Mouse (Mus musculus) kidney, postnatal 0 days (tissue): ENCODE measurements around the gene Fyn. TPM values are rescaled to one million over a fixed set of nuclear protein-coding genes. Genes with fewer than 3 reads are reported as not detected.
A peak's percentile ranks its signal among the peaks of the same experiment; 100 is the strongest.

Experiments used
- ATAC-seq: fragments of 200-750 bp; cut with Nextera tagmentation; replicated peaks from 2 replicates; pipeline ENCODE4 v1.8.0; 2017; ENCODE audit warnings: low read depth, moderate number of reproducible peaks, moderate TSS enrichment, moderate library complexity; ENCODE audit not compliant: low FRiP score
- DNase-seq: peaks from one replicate; pipeline ENCODE4 v3.0.0-alpha.2; 2016; ENCODE audit warnings: low spot score
- H3K27ac ChIP-seq: fragments of 300-500 bp; sonication (generic); 2 replicates; pipeline ENCODE4 v1.5.1; 2014; ENCODE audit warnings: mild to moderate bottlenecking
- H3K27me3 ChIP-seq: fragments of 300-500 bp; sonication (generic); 2 replicates; pipeline ENCODE4 v1.6.1; 2014; ENCODE audit warnings: low read length, mixed read lengths; ENCODE audit not compliant: insufficient read depth
- H3K36me3 ChIP-seq: fragments of 300-500 bp; sonication (generic); 2 replicates; pipeline ENCODE4 v1.6.1; 2014; ENCODE audit warnings: low read length, mixed read lengths; ENCODE audit not compliant: insufficient read depth
- H3K4me1 ChIP-seq: fragments of 300-500 bp; sonication (generic); replicated peaks from 2 replicates; pipeline ENCODE4 v1.6.1; 2014; ENCODE audit warnings: antibody characterized with exemption, low read length, mixed read lengths; ENCODE audit not compliant: insufficient read depth
- H3K4me2 ChIP-seq: fragments of 300-500 bp; sonication (generic); 2 replicates; pipeline ENCODE4 v1.6.1; 2014; ENCODE audit warnings: mild to moderate bottlenecking, low read length, moderate library complexity, mixed read lengths
- H3K4me3 ChIP-seq: fragments of 300-500 bp; sonication (generic); replicated peaks from 2 replicates; pipeline ENCODE4 v1.5.1; 2014; ENCODE audit warnings: low read depth, low read length
- H3K9ac ChIP-seq: fragments of 300-500 bp; sonication (generic); 2 replicates; pipeline ENCODE4 v1.6.1; 2014; ENCODE audit warnings: low read depth, low read length
- H3K9me3 ChIP-seq: fragments of 300-500 bp; sonication (generic); replicated peaks from 2 replicates; pipeline ENCODE4 v1.6.1; 2016; ENCODE audit warnings: low read length, inconsistent platforms, mixed read lengths
- CTCF ChIP-seq: IDR thresholded peaks from 2 replicates; pipeline ENCODE4 v1.5.1; 2016; ENCODE audit warnings: antibody characterized with exemption, low read depth, mild to moderate bottlenecking, moderate library complexity
- WGBS: fragments of 180-500 bp; shearing (Covaris S2); extraction: QIAGEN DNeasy Blood & Tissue Kit; methylation state at CpG from one replicate; pipeline ENCODE4 v1.1.7; 2014; 5-methylcytosine and 5-hydroxymethylcytosine counted together
- polyA plus RNA-seq: library from polyadenylated mRNA; unstranded; fragments of >200 nt; fragmentation: Nextera tagmentation; extraction: Ambion mirVana; gene quantifications from 2 replicates; pipeline ENCODE4 v1.2.1, GENCODE M21; 2015

The Fyn gene
- polyA plus RNA-seq, 1 experiment from 2014 or later: 27.8 TPM

GRCm38 (mm10) chr10:39532008-39532740 lies 163.5 kb downstream of the Fyn start:
- peaks cover 20% of the 10 kb centered on the region for H3K4me1 ChIP-seq
- H3K4me3 ChIP-seq: no peak overlapping the region
- no peaks in the 10 kb centered on the region for H3K9me3 ChIP-seq
- no peak overlapping the region for H3K9ac ChIP-seq
- WGBS: 54% methylated on average over 19 of the region's 20 CpGs
- H3K27me3 ChIP-seq: no peaks in the 10 kb centered on the region
- peak overlapping the region; percentile 39; the same call in 1 of the 2 replicates for H3K27ac ChIP-seq
- H3K4me2 ChIP-seq: peak overlapping the region; percentile 0; the same call in 1 of the 2 replicates
- 0 out of 2 replicates have a peak, but pooled peaks have one; percentile 35 for ATAC-seq
- no peak for DNase-seq
- H3K36me3 ChIP-seq: no peaks in the 10 kb centered on the region
- no peak for TF ChIP-seq CTCF

- Histone ChIP-seq H3K9ac (no peak overlapping the region), H3K27me3 (no peaks in the 10 kb centered on the region), H3K27ac (no peak overlapping the region), H3K36me3 (no peaks in the 10 kb centered on the region), H3K4me1 (peaks cover 20% of the 10 kb centered on the region), H3K4me3 (no peak overlapping the region), H3K4me2 (no peak overlapping the region), H3K9me3 (no peaks in the 10 kb centered on the region)
- no peak for TF ChIP-seq CTCF
- ATAC-seq: no peak
- 48% methylated on average over 7 of the region's 7 CpGs for WGBS
- DNase-seq: no peak
Measured at GRCm38 (mm10) chr10:39532823-39533222, 164.2 kb downstream of the Fyn start.

- H3K9ac ChIP-seq: peak overlapping the region; percentile 40; the same call in 1 of the 2 replicates
- H3K4me2 ChIP-seq: no peak overlapping the region
- no peaks in the 10 kb centered on the region for H3K27me3 ChIP-seq
- H3K27ac ChIP-seq: peak overlapping the region; percentile 91
- TF ChIP-seq CTCF: no peak
- no peaks in the 10 kb centered on the region for H3K36me3 ChIP-seq
- WGBS: 35% methylated on average over 9 of the region's 9 CpGs
- H3K9me3 ChIP-seq: no peaks in the 10 kb centered on the region
- ATAC-seq: peak; percentile 85
- H3K4me1 ChIP-seq: peaks cover 20% of the 10 kb centered on the region
- H3K4me3 ChIP-seq: no peak overlapping the region
- peak; percentile 63 for DNase-seq
Measured at GRCm38 (mm10) chr10:39534324-39535026, 165.8 kb downstream of the Fyn start.

- Histone ChIP-seq H3K36me3 (no peaks in the 10 kb centered on the region), H3K9ac (no peak overlapping the region), H3K4me1 (peaks cover 20% of the 10 kb centered on the region), H3K9me3 (no peaks in the 10 kb centered on the region), H3K4me3 (no peak overlapping the region), H3K27me3 (no peaks in the 10 kb centered on the region), H3K27ac (peak overlapping the region; percentile 91), H3K4me2 (no peak overlapping the region)
- no peak for TF ChIP-seq CTCF
- no peak for DNase-seq
- 60% methylated on average over 3 of the region's 3 CpGs for WGBS
- peak; percentile 63 for ATAC-seq
Measured at GRCm38 (mm10) chr10:39535347-39535746, 166.7 kb downstream of the Fyn start.

- H3K9me3 ChIP-seq: no peaks in the 10 kb centered on the region
- 73% methylated on average over 11 of the region's 11 CpGs for WGBS
- no peak for ATAC-seq
- no peaks in the 10 kb centered on the region for H3K36me3 ChIP-seq
- H3K4me1 ChIP-seq: peaks cover 18% of the 10 kb centered on the region
- DNase-seq: no peak
- H3K4me3 ChIP-seq: no peak overlapping the region
- TF ChIP-seq CTCF: no peak
- H3K27ac ChIP-seq: no peak overlapping the region
- peak overlapping the region; percentile 14; the same call in 1 of the 2 replicates for H3K9ac ChIP-seq
- H3K4me2 ChIP-seq: no peak overlapping the region
- no peaks in the 10 kb centered on the region for H3K27me3 ChIP-seq
Measured at GRCm38 (mm10) chr10:39536258-39536657, 167.6 kb downstream of the Fyn start.

- no peak overlapping the region for H3K9ac ChIP-seq
- H3K27me3 ChIP-seq: no peaks in the 10 kb centered on the region
- no peak for ATAC-seq
- no peak for DNase-seq
- peak overlapping the region; percentile 1; the same call in 1 of the 2 replicates for H3K27ac ChIP-seq
- no peak overlapping the region for H3K4me3 ChIP-seq
- no peaks in the 10 kb centered on the region for H3K9me3 ChIP-seq
- H3K36me3 ChIP-seq: no peaks in the 10 kb centered on the region
- peaks cover 25% of the 10 kb centered on the region for H3K4me1 ChIP-seq
- 61% methylated on average over 9 of the region's 9 CpGs for WGBS
- TF ChIP-seq CTCF: no peak
- no peak overlapping the region for H3K4me2 ChIP-seq
Measured at GRCm38 (mm10) chr10:39540012-39540647, 171.5 kb downstream of the Fyn start.
